Mouse (Mus musculus): ENCODE measurements around the gene Myh11.

DNA sequence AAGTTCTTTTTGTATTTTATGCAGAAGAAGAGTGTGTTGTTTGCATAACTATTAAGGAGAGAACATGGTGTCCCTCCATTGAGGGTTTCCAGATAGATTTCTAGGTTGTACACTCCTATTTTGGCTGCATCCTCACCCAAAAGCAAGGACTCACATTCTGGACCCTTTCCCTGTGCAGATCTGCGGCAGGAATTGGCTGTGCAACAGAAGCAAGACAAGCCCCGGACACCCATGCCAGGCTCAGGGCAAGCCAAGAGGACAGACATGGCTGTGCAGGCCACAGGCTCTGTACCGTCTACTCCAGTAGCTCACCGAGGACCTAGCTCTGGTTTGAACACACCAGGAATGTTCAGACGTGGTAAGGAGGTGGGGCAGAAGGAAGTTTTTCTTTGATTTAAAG lies 105.7 kb downstream of the Myh11 start:
- TF ChIP-seq EP300 (IDR thresholded peaks at IDR 0.05; ENCODE audit: insufficient read depth, low read depth, low read length) (no peak), CTCF (IDR thresholded peaks at IDR 0.05) (no peak)
